Mouse (Mus musculus): ENCODE data around the gene 4930455H04Rik.

4930455H04Rik gene

GRCm38 (mm10) chr3:116968540-116968997, 502 bp downstream of the 4930455H04Rik start, which contains the start of gene Palmd:
TSS of gene Palmd (minus strand) at chr3:116968987.
- no peak for DNase-seq

GRCm38 (mm10) chr3:116969003-116969402, 936 bp downstream of the 4930455H04Rik start:
- DNase-seq: no peak

GRCm38 (mm10) chr3:116969786-116970185, 1.7 kb downstream of the 4930455H04Rik start:
- DNase-seq: no peak

GRCm38 (mm10) chr3:116981811-116982575, 13.9 kb downstream of the 4930455H04Rik start:
- no peak for DNase-seq

GRCm38 (mm10) chr3:116985042-116985455, 17.0 kb downstream of the 4930455H04Rik start:
- no peak for DNase-seq

GRCm38 (mm10) chr3:116985741-116986140, 17.7 kb downstream of the 4930455H04Rik start:
- no peak for DNase-seq

GRCm38 (mm10) chr3:116986451-116986850, 18.4 kb downstream of the 4930455H04Rik start:
- DNase-seq: no peak

GRCm38 (mm10) chr3:116988221-116988620, 20.2 kb downstream of the 4930455H04Rik start:
- DNase-seq: no peak

- no peak for DNase-seq
Measured at GRCm38 (mm10) chr3:116991180-116991579, 23.1 kb downstream of the 4930455H04Rik start.

- no peak for DNase-seq
Measured at GRCm38 (mm10) chr3:116993011-116993410, 24.9 kb downstream of the 4930455H04Rik start.

GRCm38 (mm10) chr3:117001686-117002485, 33.8 kb downstream of the 4930455H04Rik start:
- DNase-seq: no peak

GRCm38 (mm10) chr3:117003379-117003778, 35.3 kb downstream of the 4930455H04Rik start:
- no peak for DNase-seq

- no peak for DNase-seq
Measured at GRCm38 (mm10) chr3:117006636-117007035, 38.6 kb downstream of the 4930455H04Rik start.

GRCm38 (mm10) chr3:117007340-117007739, 39.3 kb downstream of the 4930455H04Rik start:
- DNase-seq: no peak

- no peak for DNase-seq
Measured at GRCm38 (mm10) chr3:117010182-117010581, 42.1 kb downstream of the 4930455H04Rik start.

GRCm38 (mm10) chr3:117020319-117020718, 52.3 kb downstream of the 4930455H04Rik start:
- no peak for DNase-seq

GRCm38 (mm10) chr3:117021907-117022306, 53.8 kb downstream of the 4930455H04Rik start:
- no peak for DNase-seq

- DNase-seq: no peak
Measured at GRCm38 (mm10) chr3:117024111-117024510, 56.0 kb downstream of the 4930455H04Rik start.

- no peak for DNase-seq
Measured at GRCm38 (mm10) chr3:117024557-117024956, 56.5 kb downstream of the 4930455H04Rik start.

GRCm38 (mm10) chr3:117025421-117025820, 57.4 kb downstream of the 4930455H04Rik start:
- DNase-seq: no peak

All from thymus, postnatal 25 days (tissue).